Mouse (Mus musculus): ENCODE data around the gene Jmjd6. TPM values are rescaled to one million over a fixed set of nuclear protein-coding genes. Genes with fewer than 3 reads are reported as not detected.

Gene Jmjd6
- 51.2 and 57.0 TPM in 2 replicates for polyA plus RNA-seq (2012; rRNA removed)
- 68.0 and 77.8 TPM in 2 replicates for polyA plus RNA-seq (2014; fragmentation: Nextera tagmentation; extraction: Ambion mirVana)

DNA sequence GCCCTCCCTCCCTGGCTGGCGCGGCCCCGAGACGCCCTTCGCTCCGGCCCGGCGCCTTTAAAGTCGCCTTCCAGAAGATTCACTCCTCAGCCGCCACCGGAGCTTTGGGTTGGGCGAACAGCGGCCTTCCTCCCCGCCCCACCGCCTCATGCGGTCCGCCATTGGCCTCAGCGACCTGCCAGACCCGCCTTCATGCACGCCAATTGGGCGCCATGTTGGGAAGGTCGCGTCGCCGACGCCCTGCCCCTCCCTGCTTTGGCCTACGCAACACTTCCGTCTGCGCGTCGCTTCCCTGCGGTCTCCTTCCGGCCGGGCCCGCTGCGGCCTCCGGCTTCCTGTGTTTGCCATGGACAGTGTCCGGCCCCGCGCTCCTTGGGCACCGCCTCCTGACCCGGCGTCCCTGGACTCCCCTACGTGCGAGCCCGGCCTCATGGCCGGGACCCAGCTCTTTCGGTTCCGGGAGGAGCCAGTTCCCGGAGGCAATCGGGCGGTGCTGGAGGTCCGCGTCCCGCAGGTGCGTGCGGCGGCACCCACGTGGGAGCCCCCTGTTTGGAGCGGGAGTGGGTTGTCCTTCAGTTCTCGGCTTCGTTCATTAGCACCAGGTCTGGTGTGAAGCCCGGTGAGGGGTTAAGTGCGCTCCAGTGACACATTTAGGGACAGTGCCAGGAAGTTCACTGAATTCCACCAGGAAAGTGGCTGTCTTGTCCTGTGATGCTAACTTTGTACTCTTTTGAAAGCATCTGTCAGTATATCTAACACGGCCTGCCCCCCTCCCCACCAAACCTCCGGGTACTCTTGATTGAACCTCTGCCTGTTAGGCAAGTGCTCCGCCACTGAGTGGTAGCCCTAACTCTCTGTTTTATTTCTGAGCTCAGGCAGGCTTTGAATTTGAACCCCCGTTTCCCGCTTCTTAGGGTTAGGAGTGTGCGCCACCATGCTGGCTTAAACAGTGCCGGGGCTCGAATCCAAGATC is at the start of gene Jmjd6, which contains the start of gene Mettl23:
Gene Jmjd6, minus strand, starts transcription at position 189 of the 973 bp plus-strand sequence.
Gene Mettl23, plus strand, starts transcription at position 18 of the 973 bp plus-strand sequence.
- H3K4me1 ChIP-seq (ENCODE audit: control insufficient read depth, insufficient read depth, low read length), result peaks cover 29% of the 10 kb centered on the region
- peak; percentile 94 for ATAC-seq (ENCODE audit: low FRiP score, low read depth)
- H3K4me3 ChIP-seq (replicated peaks; ENCODE audit: low read length), result peak within 1 kb of the TSS; percentile 86
- no peaks in the 10 kb centered on the region for H3K27me3 ChIP-seq (ENCODE audit: control insufficient read depth, insufficient read depth, low read length)
- peak within 1 kb of the TSS; percentile 85 for H3K9ac ChIP-seq (ENCODE audit: low read depth, low read length, severe bottlenecking)
- H3K27ac ChIP-seq (replicated peaks; ENCODE audit: low read depth, low read length), result peak within 1 kb of the TSS; percentile 97
- H3K36me3 ChIP-seq (ENCODE audit: control insufficient read depth, insufficient read depth, low read length), result peaks cover 50% of the 10 kb centered on the region
- peak; percentile 96 for DNase-seq (ENCODE audit: low spot score)
- TF ChIP-seq POLR2A (IDR thresholded peaks at IDR 0.05; ENCODE audit: borderline replicate concordance, extremely low read depth, insufficient read depth, insufficient read length), result peak; percentile 36; the same call in 1 of the 2 replicates
- 2% methylated on average over 53 of the region's 72 CpGs for WGBS
- H3K4me2 ChIP-seq (replicated peaks; ENCODE audit: low read depth, low read length, severe bottlenecking), result peak within 1 kb of the TSS; percentile 93
- H3K9me3 ChIP-seq (ENCODE audit: control insufficient read depth, low read length), result no peaks in the 10 kb centered on the region

DNA sequence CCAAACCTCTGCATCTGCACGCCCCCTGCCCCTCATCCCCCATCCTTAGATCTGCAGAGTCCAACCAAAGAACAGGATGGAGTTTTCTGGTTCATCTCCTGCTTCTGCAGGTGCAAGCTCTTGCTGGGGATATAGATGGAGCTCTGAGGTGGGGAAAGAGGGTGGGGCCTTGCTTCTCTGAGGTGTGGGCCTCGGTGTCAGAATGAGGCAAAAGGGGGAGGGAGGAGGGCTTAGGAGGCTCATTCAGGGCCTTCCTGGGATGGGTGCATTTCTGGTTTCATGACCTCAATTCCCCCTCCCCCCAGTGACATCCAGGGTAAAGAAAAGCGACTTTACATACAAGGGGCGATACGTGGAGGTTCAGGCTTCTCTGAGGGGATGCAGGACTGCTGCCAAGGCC is 43.9 kb upstream of the Jmjd6 start:
- TF ChIP-seq POLR2A (IDR thresholded peaks at IDR 0.05; ENCODE audit: borderline replicate concordance, extremely low read depth, insufficient read depth, insufficient read length), result no peak

DNA sequence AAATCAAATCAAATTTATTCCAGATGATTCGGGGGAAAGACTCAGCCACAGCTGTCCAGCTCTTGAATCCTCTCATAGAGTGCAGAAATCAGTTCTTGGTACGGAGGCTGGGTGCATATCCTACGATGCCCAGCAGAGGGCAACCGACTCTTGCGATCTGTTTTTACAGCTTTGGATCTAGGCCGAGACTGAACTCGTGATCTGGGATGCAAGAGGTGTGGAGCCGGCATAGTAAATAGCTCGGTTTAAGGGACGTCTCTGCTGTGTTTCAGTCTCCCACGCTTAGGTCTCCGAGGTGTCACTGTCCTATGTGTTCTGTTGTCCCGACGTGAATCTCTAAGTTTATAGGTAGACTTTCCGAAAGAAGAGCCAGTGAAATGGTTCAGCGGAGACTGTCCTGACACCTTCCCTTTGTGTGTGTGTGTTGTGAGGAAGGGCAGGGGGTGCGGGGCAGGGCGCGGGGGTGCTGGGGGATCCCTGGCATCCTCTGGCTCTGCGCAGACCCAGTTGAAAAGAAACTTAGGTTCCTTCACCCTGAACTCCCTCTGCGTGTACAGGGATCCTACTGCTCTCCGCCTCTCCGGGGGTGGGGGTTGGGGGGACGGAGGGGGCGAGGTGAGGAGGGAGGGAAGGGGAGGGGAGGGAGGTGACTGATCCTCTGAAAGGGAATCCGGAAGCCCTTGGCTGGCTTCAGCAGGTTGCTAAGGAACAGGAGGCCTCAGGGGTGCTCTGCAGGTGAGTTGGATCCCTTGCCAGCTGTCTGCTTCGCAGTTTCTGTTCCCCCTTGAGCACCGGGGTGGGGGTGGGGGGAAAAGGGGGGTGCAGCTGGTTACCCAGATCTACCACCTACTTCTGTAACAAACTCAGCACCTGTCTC is 42.3 kb upstream of the Jmjd6 start:
- H3K4me3 ChIP-seq (replicated peaks; ENCODE audit: low read length), result peak overlapping the region; percentile 36
- H3K9ac ChIP-seq (ENCODE audit: low read depth, low read length, severe bottlenecking), result peak overlapping the region; percentile 32
- WGBS, result 2% methylated on average over 28 of the region's 28 CpGs
- no peak for TF ChIP-seq POLR2A (IDR thresholded peaks at IDR 0.05; ENCODE audit: borderline replicate concordance, extremely low read depth, insufficient read depth, insufficient read length)
- no peaks in the 10 kb centered on the region for H3K36me3 ChIP-seq (ENCODE audit: control insufficient read depth, insufficient read depth, low read length)
- DNase-seq (ENCODE audit: low spot score) (peak; percentile 94), ATAC-seq (ENCODE audit: low FRiP score, low read depth) (peak; percentile 44; the same call in 1 of the 2 replicates)
- no peaks in the 10 kb centered on the region for H3K27me3 ChIP-seq (ENCODE audit: control insufficient read depth, insufficient read depth, low read length)
- H3K27ac ChIP-seq (replicated peaks; ENCODE audit: low read depth, low read length), result no peak overlapping the region
- peak overlapping the region; percentile 75 for H3K4me2 ChIP-seq (replicated peaks; ENCODE audit: low read depth, low read length, severe bottlenecking)
- peaks cover 4% of the 10 kb centered on the region for H3K4me1 ChIP-seq (ENCODE audit: control insufficient read depth, insufficient read depth, low read length)
- H3K9me3 ChIP-seq (ENCODE audit: control insufficient read depth, low read length), result no peaks in the 10 kb centered on the region

More for the DNA sequence above, 43.9 kb upstream of the Jmjd6 start:
- DNase-seq (ENCODE audit: low spot score) (no peak), ATAC-seq (ENCODE audit: low FRiP score, low read depth) (no peak)
- peaks cover 4% of the 10 kb centered on the region for H3K4me1 ChIP-seq (ENCODE audit: control insufficient read depth, insufficient read depth, low read length)
- H3K9ac ChIP-seq (ENCODE audit: low read depth, low read length, severe bottlenecking), result no peak overlapping the region
- H3K36me3 ChIP-seq (ENCODE audit: control insufficient read depth, insufficient read depth, low read length), result no peaks in the 10 kb centered on the region
- no peak overlapping the region for H3K27ac ChIP-seq (replicated peaks; ENCODE audit: low read depth, low read length)
- H3K27me3 ChIP-seq (ENCODE audit: control insufficient read depth, insufficient read depth, low read length), result no peaks in the 10 kb centered on the region
- 52% methylated on average over 5 of the region's 5 CpGs for WGBS
- no peak overlapping the region for H3K4me2 ChIP-seq (replicated peaks; ENCODE audit: low read depth, low read length, severe bottlenecking)
- H3K4me3 ChIP-seq (replicated peaks; ENCODE audit: low read length), result no peak overlapping the region
- H3K9me3 ChIP-seq (ENCODE audit: control insufficient read depth, low read length), result no peaks in the 10 kb centered on the region

DNA sequence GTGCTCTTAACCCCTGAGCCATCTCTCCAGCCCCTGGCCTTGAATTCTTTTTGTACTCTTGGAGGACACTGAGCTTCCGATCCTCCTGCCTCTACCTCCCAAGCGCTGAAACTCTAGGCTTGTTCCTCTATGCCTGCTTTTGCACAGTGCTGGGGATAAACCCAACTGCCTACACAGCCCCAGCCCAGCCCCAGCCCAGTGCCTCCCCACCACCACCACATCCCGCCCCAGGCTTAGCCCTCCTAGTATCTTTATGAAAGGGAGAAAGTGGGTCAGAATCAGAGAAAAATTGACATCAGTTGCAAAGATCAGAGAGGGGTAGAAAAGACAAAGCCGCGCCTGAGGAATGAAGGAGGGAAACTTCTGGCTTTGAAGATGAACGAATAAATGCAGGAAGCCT is 40.8 kb upstream of the Jmjd6 start:
- H3K27ac ChIP-seq (replicated peaks; ENCODE audit: low read depth, low read length), result no peak overlapping the region
- H3K36me3 ChIP-seq (ENCODE audit: control insufficient read depth, insufficient read depth, low read length), result no peaks in the 10 kb centered on the region

DNA sequence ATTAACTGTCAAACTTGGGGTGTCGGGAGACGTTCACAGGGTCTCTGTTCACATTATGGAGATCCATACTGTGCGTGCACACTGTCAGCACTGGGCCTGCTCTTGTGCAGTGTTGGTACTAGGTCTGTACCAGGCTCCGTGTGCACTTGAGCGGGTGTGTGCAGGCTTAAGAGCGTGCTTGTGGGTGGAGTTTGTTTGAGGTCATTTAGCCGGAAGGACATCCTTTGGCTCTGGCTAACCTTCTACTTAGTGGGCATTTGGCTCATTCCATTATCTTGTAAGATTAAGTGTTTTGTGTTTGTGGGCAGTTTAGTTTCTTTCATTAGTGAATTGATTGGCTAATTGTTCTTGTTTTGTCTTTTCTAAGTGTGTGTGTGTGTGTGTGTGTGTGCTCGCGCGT is 39.2 kb upstream of the Jmjd6 start:
- H3K36me3 ChIP-seq (ENCODE audit: control insufficient read depth, insufficient read depth, low read length), result no peaks in the 10 kb centered on the region
- no peak overlapping the region for H3K4me3 ChIP-seq (replicated peaks; ENCODE audit: low read length)
- WGBS, result 80% methylated on average over 10 of the region's 10 CpGs
- no peak for ATAC-seq (ENCODE audit: low FRiP score, low read depth)
- H3K9ac ChIP-seq (ENCODE audit: low read depth, low read length, severe bottlenecking), result no peak overlapping the region
- H3K9me3 ChIP-seq (ENCODE audit: control insufficient read depth, low read length), result no peaks in the 10 kb centered on the region
- H3K27me3 ChIP-seq (ENCODE audit: control insufficient read depth, insufficient read depth, low read length), result no peaks in the 10 kb centered on the region
- H3K4me2 ChIP-seq (replicated peaks; ENCODE audit: low read depth, low read length, severe bottlenecking), result no peak overlapping the region
- DNase-seq (ENCODE audit: low spot score), result no peak
- peaks cover 4% of the 10 kb centered on the region for H3K4me1 ChIP-seq (ENCODE audit: control insufficient read depth, insufficient read depth, low read length)
- H3K27ac ChIP-seq (replicated peaks; ENCODE audit: low read depth, low read length), result no peak overlapping the region
- no peak for TF ChIP-seq POLR2A (IDR thresholded peaks at IDR 0.05; ENCODE audit: borderline replicate concordance, extremely low read depth, insufficient read depth, insufficient read length)

More for the DNA sequence above, 40.8 kb upstream of the Jmjd6 start:
- Histone ChIP-seq H3K4me2 (replicated peaks; ENCODE audit: low read depth, low read length, severe bottlenecking) (no peak overlapping the region), H3K9me3 (ENCODE audit: control insufficient read depth, low read length) (no peaks in the 10 kb centered on the region), H3K4me3 (replicated peaks; ENCODE audit: low read length) (no peak overlapping the region), H3K9ac (ENCODE audit: low read depth, low read length, severe bottlenecking) (no peak overlapping the region), H3K27me3 (ENCODE audit: control insufficient read depth, insufficient read depth, low read length) (no peaks in the 10 kb centered on the region), H3K4me1 (ENCODE audit: control insufficient read depth, insufficient read depth, low read length) (peaks cover 4% of the 10 kb centered on the region)
- TF ChIP-seq POLR2A (IDR thresholded peaks at IDR 0.05; ENCODE audit: borderline replicate concordance, extremely low read depth, insufficient read depth, insufficient read length), result no peak
- ATAC-seq (ENCODE audit: low FRiP score, low read depth) (no peak), DNase-seq (ENCODE audit: low spot score) (no peak)
- WGBS, result 88% methylated on average over 6 of the region's 6 CpGs
